ENCODE assay signal across 22 mouse cellular contexts in the genomic region with DNA sequence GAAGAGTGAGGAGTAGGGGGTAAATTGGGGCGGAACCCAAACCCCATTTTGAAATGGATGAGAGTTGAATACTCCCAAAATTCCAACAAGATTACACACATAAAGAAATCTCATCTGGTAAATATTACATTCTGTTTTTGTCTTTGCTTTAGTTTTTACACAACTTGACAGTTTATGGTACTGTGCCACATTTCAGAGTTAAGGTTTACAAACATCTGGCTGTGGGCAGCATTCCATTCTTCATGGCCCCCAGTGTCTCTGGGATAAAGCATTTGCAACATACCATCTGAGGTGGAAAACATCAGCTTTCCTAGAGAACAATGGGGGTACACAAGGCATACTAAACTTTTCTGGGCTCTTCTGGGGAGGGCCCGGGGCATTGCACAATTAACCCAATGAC.
DNase-seq lines count a peak whose midpoint lies in the region; ATAC-seq and TF ChIP-seq lines count a peak whose summit lies in the region.
"Had no signal": no experiment of that assay in that cellular context is flagged by ENCODE, and none has a peak within 500 bp of the region (broad histone marks: within the 10 kb centered on the region; RNA-seq: fewer than 3 reads in every experiment).

No protein-coding gene starts in this region.

- peak; percentile 18 for DNase-seq in adrenal gland, postnatal 10 days
- DNase-seq in adrenal gland, postnatal 25 days, result no peak
- DNase-seq in limb, embryonic 14.5 days (ENCODE audit: low spot score), result no peak
- no peak for DNase-seq in limb, embryonic 10.5 days (ENCODE audit: low spot score)
- DNase-seq in fibroblast of lung, adult 2 months (ENCODE audit: low read depth), result peak; percentile 48
- DNase-seq in stomach, postnatal 0 days (ENCODE audit: low spot score), result no peak
- DNase-seq in right cerebral cortex, postnatal 25 days, result no peak
- DNase-seq: adrenal gland, adult 2 months; cerebellum, adult 11-12 months; cerebellum, adult 9-10 months; cerebellum, postnatal 36 days; forebrain, postnatal 0 days; heart, adult 11 months; heart, postnatal 10 days; kidney, adult 2 months had no signal

- no peak for TF ChIP-seq POLR2A in limb, embryonic 14.5 days (IDR thresholded peaks at IDR 0.05; ENCODE audit: borderline replicate concordance, extremely low read depth, insufficient read depth, insufficient read length)

- H3K4me3 ChIP-seq in limb, embryonic 14.5 days (replicated peaks; ENCODE audit: low read length), result no peak overlapping the region
- no peak overlapping the region for H3K4me3 ChIP-seq in limb, embryonic 10.5 days
- no peak overlapping the region for H3K4me3 ChIP-seq in stomach, postnatal 0 days (ENCODE audit: low read depth, low read length)
- H3K4me3 ChIP-seq: forebrain, embryonic 13.5 days; gastrocnemius, adult 2 months; heart, embryonic 10.5 days; hindbrain, embryonic 15.5 days had no signal

- H3K4me1 ChIP-seq in limb, embryonic 14.5 days (ENCODE audit: control insufficient read depth, insufficient read depth, low read length), result 0 out of 2 replicates have a peak, but pooled peaks cover 2% of the 10 kb centered on the region
- peaks cover 6% of the 10 kb centered on the region for H3K4me1 ChIP-seq in limb, embryonic 10.5 days
- no peaks in the 10 kb centered on the region for H3K4me1 ChIP-seq in stomach, postnatal 0 days (replicated peaks; ENCODE audit: control insufficient read depth, insufficient read depth)
- H3K4me1 ChIP-seq: forebrain, embryonic 13.5 days; heart, embryonic 10.5 days; hindbrain, embryonic 15.5 days had no signal

- no peaks in the 10 kb centered on the region for H3K9me3 ChIP-seq in limb, embryonic 14.5 days (ENCODE audit: control insufficient read depth, low read length)
- no peaks in the 10 kb centered on the region for H3K9me3 ChIP-seq in limb, embryonic 10.5 days (replicated peaks)
- no peaks in the 10 kb centered on the region for H3K9me3 ChIP-seq in stomach, postnatal 0 days (ENCODE audit: control insufficient read depth, low read length)
- H3K9me3 ChIP-seq: forebrain, embryonic 13.5 days; heart, embryonic 10.5 days; hindbrain, embryonic 15.5 days had no signal

- TF ChIP-seq CTCF in stomach, postnatal 0 days (IDR thresholded peaks at IDR 0.05; ENCODE audit: low read depth), result no peak

- no peak overlapping the region for H3K4me2 ChIP-seq in limb, embryonic 14.5 days (replicated peaks; ENCODE audit: low read depth, low read length, severe bottlenecking)
- H3K4me2 ChIP-seq in stomach, postnatal 0 days (replicated peaks; ENCODE audit: low read depth), result no peak overlapping the region
- H3K4me2 ChIP-seq: forebrain, embryonic 13.5 days; hindbrain, embryonic 15.5 days had no signal

- no peak for TF ChIP-seq EP300 in stomach, postnatal 0 days (optimal IDR thresholded peaks at IDR 0.05)

- no peak for ATAC-seq in limb, embryonic 14.5 days (ENCODE audit: low FRiP score, low read depth)
- no peak for ATAC-seq in stomach, postnatal 0 days (ENCODE audit: low FRiP score, low TSS enrichment)
- ATAC-seq: activated CD4-positive, CD25-positive, alpha-beta regulatory T cell, adult 4 months; forebrain, embryonic 13.5 days; forebrain, postnatal 0 days; intestine, embryonic 16.5 days; Patski had no signal

- H3K27ac ChIP-seq in limb, embryonic 14.5 days (replicated peaks; ENCODE audit: low read depth, low read length), result 0 out of 2 replicates have a peak overlapping the region, but pooled peaks have one; percentile 5
- H3K27ac ChIP-seq in limb, embryonic 10.5 days, result no peak overlapping the region
- H3K27ac ChIP-seq in stomach, postnatal 0 days (replicated peaks), result no peak overlapping the region
- H3K27ac ChIP-seq: forebrain, embryonic 13.5 days; gastrocnemius, adult 2 months; heart, embryonic 10.5 days; hindbrain, embryonic 15.5 days had no signal

- no peaks in the 10 kb centered on the region for H3K36me3 ChIP-seq in limb, embryonic 14.5 days (ENCODE audit: control insufficient read depth, insufficient read depth, low read length)
- H3K36me3 ChIP-seq in limb, embryonic 10.5 days, result no peaks in the 10 kb centered on the region
- H3K36me3 ChIP-seq in stomach, postnatal 0 days (ENCODE audit: control insufficient read depth, insufficient read depth, low read length), result no peaks in the 10 kb centered on the region
- H3K36me3 ChIP-seq: heart, embryonic 10.5 days; hindbrain, embryonic 15.5 days had no signal

- 84% methylated on average over 2 of the region's 2 CpGs for WGBS in limb, embryonic 14.5 days
- WGBS in limb, embryonic 10.5 days, result 88% methylated on average over 2 of the region's 2 CpGs
- 80% methylated on average over 2 of the region's 2 CpGs for WGBS in stomach, postnatal 0 days

- no peak overlapping the region for H3K9ac ChIP-seq in limb, embryonic 14.5 days (ENCODE audit: low read depth, low read length, severe bottlenecking)
- H3K9ac ChIP-seq in stomach, postnatal 0 days (ENCODE audit: low read length), result no peak overlapping the region
- H3K9ac ChIP-seq: forebrain, embryonic 13.5 days; forebrain, postnatal 0 days; hindbrain, embryonic 15.5 days had no signal

- H3K27me3 ChIP-seq in limb, embryonic 14.5 days (ENCODE audit: control insufficient read depth, insufficient read depth, low read length), result no peaks in the 10 kb centered on the region
- H3K27me3 ChIP-seq in limb, embryonic 10.5 days (ENCODE audit: low read depth, poor library complexity, severe bottlenecking), result no peaks in the 10 kb centered on the region
- H3K27me3 ChIP-seq in stomach, postnatal 0 days (ENCODE audit: control insufficient read depth, insufficient read depth, low read length), result no peaks in the 10 kb centered on the region
- H3K27me3 ChIP-seq: forebrain, embryonic 13.5 days; hindbrain, embryonic 15.5 days had no signal

Comparison
In these comparisons a context has a peak if more than half of its experiments do, and no peak if none do; other contexts are left out.
1. DNase-seq: peak in adrenal gland, postnatal 10 days (single experiment) and fibroblast of lung, adult 2 months (single experiment); none in adrenal gland, postnatal 25 days (single experiment), limb, embryonic 14.5 days (single experiment), limb, embryonic 10.5 days (single experiment), stomach, postnatal 0 days (single experiment) and right cerebral cortex, postnatal 25 days (single experiment).